Mouse (Mus musculus) C2C12 (cell line): Measurements from ENCODE around the gene Tsc22d1.

Source experiments
- CTCF ChIP-seq: IDR thresholded peaks from one replicate; pipeline ENCODE4 v1.5.1; 2011; ENCODE audit not compliant: control insufficient read depth, insufficient read depth, insufficient read length
- MYOD1 ChIP-seq: IDR thresholded peaks from one replicate; pipeline ENCODE4 v1.6.1; 2011; ENCODE audit warnings: low read depth; ENCODE audit not compliant: control insufficient read depth, insufficient read length
- USF1 ChIP-seq: IDR thresholded peaks from one replicate; pipeline ENCODE4 v1.6.1; 2011; ENCODE audit warnings: low read depth, mild to moderate bottlenecking, control low read depth, moderate library complexity

DNA sequence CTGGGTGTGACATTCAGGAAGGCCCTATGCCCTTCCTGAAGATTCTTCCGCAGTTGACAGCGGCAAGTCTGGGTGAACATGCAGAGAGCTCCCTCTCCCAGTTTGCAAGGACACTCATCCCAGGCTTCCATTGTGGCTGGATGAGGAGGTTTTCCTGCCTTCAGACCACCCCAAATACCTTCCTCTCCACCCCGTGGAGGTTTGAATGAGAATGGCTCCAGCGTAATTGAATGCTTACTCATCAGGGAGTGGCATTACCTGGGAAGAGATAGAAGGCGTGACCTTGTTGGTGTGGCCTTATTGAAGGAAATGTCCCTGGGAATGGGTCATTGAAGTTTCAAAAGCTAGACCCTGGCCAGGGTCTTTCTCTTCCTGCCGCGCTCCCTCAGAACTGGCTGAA is 100.9 kb downstream of the Tsc22d1 start:
- no peak for TF ChIP-seq CTCF
- no peak for TF ChIP-seq MYOD1
- no peak for TF ChIP-seq USF1
